Mouse (Mus musculus): ENCODE results near the gene Ube2o. TPM values are rescaled to one million over a fixed set of nuclear protein-coding genes. Genes with fewer than 3 reads are reported as not detected.

Ube2o gene
- polyA plus RNA-seq, 1 experiment, result 80.5 TPM

GRCm38 (mm10) chr11:116555572-116555971, 25.7 kb downstream of the Ube2o start:
- no peak overlapping the region for H3K4me3 ChIP-seq (replicated peaks)
- peaks cover 82% of the 10 kb centered on the region for H3K4me1 ChIP-seq (ENCODE audit: control insufficient read depth)
- TF ChIP-seq TAL1 (IDR thresholded peaks at IDR 0.05; ENCODE audit: low read length), result no peak
- TF ChIP-seq GATA1 (IDR thresholded peaks at IDR 0.05; ENCODE audit: low read length), result no peak
- H3K36me3 ChIP-seq (ENCODE audit: control insufficient read depth), result peaks cover 69% of the 10 kb centered on the region
- H3K9me3 ChIP-seq (ENCODE audit: control insufficient read depth, low read length), result no peaks in the 10 kb centered on the region
- no peaks in the 10 kb centered on the region for H3K27me3 ChIP-seq (ENCODE audit: control insufficient read depth)

- Histone ChIP-seq H3K27me3 (ENCODE audit: control insufficient read depth) (no peaks in the 10 kb centered on the region), H3K4me3 (replicated peaks) (no peak overlapping the region), H3K36me3 (ENCODE audit: control insufficient read depth) (peaks cover 73% of the 10 kb centered on the region), H3K4me1 (ENCODE audit: control insufficient read depth) (peaks cover 89% of the 10 kb centered on the region), H3K9me3 (ENCODE audit: control insufficient read depth, low read length) (no peaks in the 10 kb centered on the region)
- TF ChIP-seq GATA1 (IDR thresholded peaks at IDR 0.05; ENCODE audit: low read length) (no peak), TAL1 (IDR thresholded peaks at IDR 0.05; ENCODE audit: low read length) (no peak)
These were observed 26.9 kb downstream of the Ube2o start for GRCm38 (mm10) chr11:116554171-116554878.

DNA sequence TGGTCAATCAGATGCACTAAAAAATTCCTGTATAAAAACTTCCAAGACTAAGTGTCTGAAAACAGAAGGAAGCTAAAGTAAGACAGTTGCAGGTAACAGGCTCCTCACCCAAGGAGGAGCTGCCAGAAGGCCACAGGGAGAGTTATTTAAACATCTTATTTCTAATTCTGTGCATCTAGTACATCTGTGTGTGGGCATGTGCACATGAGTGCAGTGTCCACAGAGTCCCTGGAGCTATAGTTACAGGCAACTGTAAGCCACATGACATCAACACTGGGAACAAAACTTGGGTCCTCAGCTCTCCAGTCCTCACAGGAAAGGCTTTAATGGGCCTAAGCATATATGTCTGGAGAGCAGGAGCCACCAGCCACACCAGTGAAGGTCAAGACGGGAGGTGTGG, 29.1 kb downstream of the Ube2o start:
- TF ChIP-seq GATA1 (IDR thresholded peaks at IDR 0.05; ENCODE audit: low read length) (no peak), TAL1 (IDR thresholded peaks at IDR 0.05; ENCODE audit: low read length) (no peak)
- H3K4me3 ChIP-seq (replicated peaks), result no peak overlapping the region
- H3K27me3 ChIP-seq (ENCODE audit: control insufficient read depth), result no peaks in the 10 kb centered on the region
- peaks cover 94% of the 10 kb centered on the region for H3K4me1 ChIP-seq (ENCODE audit: control insufficient read depth)
- H3K36me3 ChIP-seq (ENCODE audit: control insufficient read depth), result peaks cover 81% of the 10 kb centered on the region
- no peaks in the 10 kb centered on the region for H3K9me3 ChIP-seq (ENCODE audit: control insufficient read depth, low read length)

GRCm38 (mm10) chr11:116550748-116551147, 30.5 kb downstream of the Ube2o start:
- peak overlapping the region; percentile 14 for H3K4me3 ChIP-seq (replicated peaks)
- H3K4me1 ChIP-seq (ENCODE audit: control insufficient read depth), result peaks cover 100% of the 10 kb centered on the region

DNA sequence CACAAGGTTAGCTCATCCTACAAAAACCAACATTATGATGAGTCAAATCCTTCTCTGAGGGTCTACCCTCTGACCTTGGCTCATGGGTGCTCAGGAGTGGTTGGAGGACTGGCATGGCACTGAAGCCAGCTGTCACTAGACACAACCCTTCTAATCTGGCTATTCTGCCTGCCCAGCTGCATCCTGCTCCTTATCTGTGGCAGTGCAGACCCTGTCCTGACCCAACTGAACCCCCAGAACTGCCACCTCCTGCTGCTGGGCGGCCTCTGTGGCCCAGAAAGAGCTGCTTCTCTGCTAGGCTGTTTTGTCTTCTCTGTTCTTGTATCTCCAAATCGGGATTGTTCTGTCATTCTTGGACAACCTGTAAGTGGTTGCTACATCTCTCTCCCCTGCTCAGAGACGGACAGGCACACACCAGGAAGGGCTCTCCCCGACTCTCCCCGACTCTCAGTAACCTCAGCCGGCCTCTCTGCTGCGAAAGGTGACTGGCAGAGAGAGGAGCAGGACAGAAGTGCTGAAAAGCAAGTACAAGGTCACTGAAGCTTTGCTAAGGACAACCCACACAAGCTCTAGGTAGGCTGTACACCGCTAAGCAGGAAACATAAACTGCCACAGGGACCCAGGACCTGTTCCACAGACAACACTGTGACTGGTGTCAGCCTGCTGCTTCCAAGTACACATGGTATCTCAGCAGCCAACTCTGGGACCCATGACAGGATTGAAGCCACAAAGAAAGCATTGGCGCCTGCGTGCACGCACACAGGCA, 31.8 kb downstream of the Ube2o start:
- no peaks in the 10 kb centered on the region for H3K9me3 ChIP-seq (ENCODE audit: control insufficient read depth, low read length)
- H3K27me3 ChIP-seq (ENCODE audit: control insufficient read depth), result no peaks in the 10 kb centered on the region
- peaks cover 96% of the 10 kb centered on the region for H3K36me3 ChIP-seq (ENCODE audit: control insufficient read depth)
- TF ChIP-seq TAL1 (IDR thresholded peaks at IDR 0.05; ENCODE audit: low read length), result peak; percentile 94
- peak; percentile 90 for TF ChIP-seq GATA1 (IDR thresholded peaks at IDR 0.05; ENCODE audit: low read length)
- peak overlapping the region; percentile 52 for H3K4me3 ChIP-seq (replicated peaks)
- peaks cover 89% of the 10 kb centered on the region for H3K4me1 ChIP-seq (ENCODE audit: control insufficient read depth)

More at GRCm38 (mm10) chr11:116550748-116551147, 30.5 kb downstream of the Ube2o start:
- H3K36me3 ChIP-seq (ENCODE audit: control insufficient read depth), result peaks cover 89% of the 10 kb centered on the region
- no peaks in the 10 kb centered on the region for H3K27me3 ChIP-seq (ENCODE audit: control insufficient read depth)
- no peaks in the 10 kb centered on the region for H3K9me3 ChIP-seq (ENCODE audit: control insufficient read depth, low read length)
- no peak for TF ChIP-seq GATA1 (IDR thresholded peaks at IDR 0.05; ENCODE audit: low read length)
- no peak for TF ChIP-seq TAL1 (IDR thresholded peaks at IDR 0.05; ENCODE audit: low read length)

DNA sequence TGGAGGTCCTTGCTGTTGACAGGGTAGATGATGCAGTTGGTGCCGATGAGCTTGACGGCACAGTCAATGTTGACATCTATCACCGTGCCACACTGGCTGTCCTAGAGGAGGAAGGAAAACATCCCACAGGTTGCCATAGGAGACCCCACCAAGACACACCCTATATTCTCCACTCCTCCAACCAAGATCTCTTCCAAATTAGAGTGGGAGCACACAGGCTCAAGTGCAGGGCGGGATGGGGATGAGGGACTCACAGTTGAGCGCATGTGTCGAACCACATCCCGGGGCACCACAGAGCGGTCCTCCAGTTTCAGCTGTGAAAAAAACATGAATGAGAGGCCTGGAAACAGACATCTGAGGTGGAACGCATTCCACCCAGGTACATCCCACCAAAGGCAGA, 32.5 kb downstream of the Ube2o start:
- H3K9me3 ChIP-seq (ENCODE audit: control insufficient read depth, low read length), result no peaks in the 10 kb centered on the region
- TF ChIP-seq GATA1 (IDR thresholded peaks at IDR 0.05; ENCODE audit: low read length) (no peak), TAL1 (IDR thresholded peaks at IDR 0.05; ENCODE audit: low read length) (no peak)
- H3K36me3 ChIP-seq (ENCODE audit: control insufficient read depth), result peaks cover 96% of the 10 kb centered on the region
- H3K4me1 ChIP-seq (ENCODE audit: control insufficient read depth), result peaks cover 82% of the 10 kb centered on the region
- H3K4me3 ChIP-seq (replicated peaks), result peak overlapping the region; percentile 52
- no peaks in the 10 kb centered on the region for H3K27me3 ChIP-seq (ENCODE audit: control insufficient read depth)

DNA sequence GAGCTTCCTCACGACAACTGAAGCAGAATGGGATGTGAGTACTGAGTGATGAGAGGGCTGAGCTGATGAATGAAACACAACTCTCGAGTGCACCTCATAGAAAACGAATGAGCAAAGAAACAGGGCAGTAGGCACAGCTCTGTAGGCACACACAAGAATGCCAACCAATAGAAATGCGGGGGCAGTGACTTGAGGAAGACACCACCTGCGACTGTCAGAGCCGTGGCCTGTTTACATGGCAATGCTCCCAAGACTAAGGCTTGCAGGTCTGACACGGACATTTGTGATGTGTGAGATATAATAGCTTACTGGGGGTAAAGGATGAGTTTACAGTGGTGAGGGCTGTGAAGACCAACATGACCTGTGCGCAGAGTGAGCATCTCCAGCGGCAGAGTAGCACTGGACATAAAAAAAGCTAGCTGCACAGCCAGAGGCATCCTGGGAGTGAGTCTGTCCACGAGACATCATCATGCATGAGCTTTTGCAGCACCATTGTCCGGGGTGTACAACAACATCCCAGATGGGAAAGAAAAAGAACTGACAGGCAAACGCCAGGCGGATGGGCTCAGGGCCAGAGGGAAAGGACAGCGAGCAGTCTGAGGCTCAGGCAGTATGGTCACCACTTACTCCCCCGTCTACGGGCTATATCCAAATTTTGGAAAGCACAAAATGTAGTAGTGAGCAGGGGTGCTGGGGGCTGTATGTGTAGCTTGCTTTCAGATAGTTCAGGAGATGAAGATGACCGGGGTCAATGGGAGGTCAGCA, 33.8 kb downstream of the Ube2o start:
- no peaks in the 10 kb centered on the region for H3K9me3 ChIP-seq (ENCODE audit: control insufficient read depth, low read length)
- no peak for TF ChIP-seq GATA1 (IDR thresholded peaks at IDR 0.05; ENCODE audit: low read length)
- no peak for TF ChIP-seq TAL1 (IDR thresholded peaks at IDR 0.05; ENCODE audit: low read length)
- H3K4me1 ChIP-seq (ENCODE audit: control insufficient read depth), result peaks cover 79% of the 10 kb centered on the region
- no peak overlapping the region for H3K4me3 ChIP-seq (replicated peaks)
- H3K36me3 ChIP-seq (ENCODE audit: control insufficient read depth), result peaks cover 96% of the 10 kb centered on the region
- H3K27me3 ChIP-seq (ENCODE audit: control insufficient read depth), result no peaks in the 10 kb centered on the region

DNA sequence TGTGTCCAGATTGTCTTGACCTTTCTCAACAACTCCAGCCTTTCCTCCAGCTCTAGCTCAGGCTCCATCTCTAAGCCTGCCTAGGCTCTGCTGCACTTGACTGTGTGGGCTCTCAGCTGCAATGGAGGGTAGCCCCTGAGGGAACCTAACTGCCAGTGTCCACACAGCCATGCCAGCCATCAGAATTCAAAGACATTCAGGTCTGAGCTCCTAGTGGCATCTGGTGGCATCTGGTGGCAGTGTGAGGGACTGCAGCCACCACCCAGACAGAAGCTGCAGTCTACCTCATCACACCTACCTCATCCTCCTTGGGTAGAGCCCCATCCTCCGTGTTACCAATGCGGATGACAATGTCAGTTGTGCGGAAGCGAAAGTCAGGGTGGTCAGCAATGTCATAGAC, 38.1 kb downstream of the Ube2o start:
- Histone ChIP-seq H3K4me1 (ENCODE audit: control insufficient read depth) (peaks cover 70% of the 10 kb centered on the region), H3K9me3 (ENCODE audit: control insufficient read depth, low read length) (no peaks in the 10 kb centered on the region), H3K4me3 (replicated peaks) (no peak overlapping the region), H3K27me3 (ENCODE audit: control insufficient read depth) (no peaks in the 10 kb centered on the region), H3K36me3 (ENCODE audit: control insufficient read depth) (peaks cover 100% of the 10 kb centered on the region)
- no peak for TF ChIP-seq GATA1 (IDR thresholded peaks at IDR 0.05; ENCODE audit: low read length)
- TF ChIP-seq TAL1 (IDR thresholded peaks at IDR 0.05; ENCODE audit: low read length), result no peak

GRCm38 (mm10) chr11:116541183-116541582, 40.1 kb downstream of the Ube2o start:
- peaks cover 70% of the 10 kb centered on the region for H3K4me1 ChIP-seq (ENCODE audit: control insufficient read depth)

More at GRCm38 (mm10) chr11:116541183-116541582, 40.1 kb downstream of the Ube2o start:
- Histone ChIP-seq H3K27me3 (ENCODE audit: control insufficient read depth) (no peaks in the 10 kb centered on the region), H3K9me3 (ENCODE audit: control insufficient read depth, low read length) (no peaks in the 10 kb centered on the region), H3K36me3 (ENCODE audit: control insufficient read depth) (peaks cover 100% of the 10 kb centered on the region), H3K4me3 (replicated peaks) (no peak overlapping the region)
- no peak for TF ChIP-seq TAL1 (IDR thresholded peaks at IDR 0.05; ENCODE audit: low read length)
- TF ChIP-seq GATA1 (IDR thresholded peaks at IDR 0.05; ENCODE audit: low read length), result no peak

All from erythroblast, embryonic 14.5 days (primary cell).